Comparison of ENCODE assay signal across 33 mouse cellular contexts in the genomic region with DNA sequence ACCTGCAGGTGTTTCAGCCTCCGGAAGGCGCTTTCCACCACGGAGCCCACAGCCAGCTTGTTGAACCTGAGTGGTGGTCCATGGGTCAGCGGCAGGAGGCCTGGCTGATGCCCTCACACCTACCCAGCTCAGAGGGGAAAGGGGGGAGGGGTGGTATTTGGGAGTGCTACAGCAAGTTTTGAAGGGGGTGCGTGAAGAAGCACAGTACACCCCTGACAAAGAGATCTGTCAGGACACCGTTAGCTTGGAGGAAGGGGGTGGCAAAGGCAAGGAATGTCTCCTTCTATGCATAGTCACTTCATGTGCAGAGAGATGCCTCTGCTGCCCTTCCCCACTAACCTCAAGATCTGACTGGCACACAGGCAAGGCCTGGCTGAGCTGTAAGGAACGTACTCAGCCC. TPM values are rescaled to one million over a fixed set of nuclear protein-coding genes. Genes with fewer than 3 reads are reported as not detected.
"Had no signal": no experiment of that assay in that cellular context is flagged by ENCODE, and none has a peak within 500 bp of the region (broad histone marks: within the 10 kb centered on the region; RNA-seq: fewer than 3 reads in every experiment).

No protein-coding gene starts in this region.

- H3K27me3 ChIP-seq: embryonic facial prominence, embryonic 12.5 days; embryonic facial prominence, embryonic 13.5 days; embryonic facial prominence, embryonic 15.5 days; forebrain, embryonic 12.5 days; forebrain, embryonic 13.5 days; forebrain, embryonic 15.5 days had no signal

- H3K4me3 ChIP-seq: embryonic facial prominence, embryonic 12.5 days; embryonic facial prominence, embryonic 13.5 days; embryonic facial prominence, embryonic 15.5 days; erythroblast, embryonic 14.5 days; forebrain, embryonic 10.5 days; forebrain, embryonic 12.5 days; forebrain, embryonic 13.5 days; forebrain, embryonic 15.5 days; gastrocnemius, adult 2 months; heart, adult 2 months had no signal

- DNase-seq: cerebellum, adult 18-20 months; cerebellum, adult 2 months; cerebellum, adult 8-10 months; cerebellum, adult 9-10 months; cerebellum, adult 9-11 months; cerebellum, postnatal 10 days; cerebellum, postnatal 14 days; cerebellum, postnatal 25 days; cerebellum, postnatal 36 days; embryo, embryonic 11 days; forebrain, postnatal 0 days; gastrocnemius, adult 2 months; gastrocnemius, postnatal 10 days; gastrocnemius, postnatal 14 days; gastrocnemius, postnatal 25 days; gastrocnemius, postnatal 36 days; heart, adult 18-20 months; heart, adult 2 months had no signal

- H3K9me3 ChIP-seq: embryonic facial prominence, embryonic 12.5 days; embryonic facial prominence, embryonic 13.5 days; embryonic facial prominence, embryonic 15.5 days; forebrain, embryonic 10.5 days; forebrain, embryonic 12.5 days; forebrain, embryonic 13.5 days; forebrain, embryonic 15.5 days had no signal

- H3K27ac ChIP-seq: embryonic facial prominence, embryonic 12.5 days; embryonic facial prominence, embryonic 13.5 days; embryonic facial prominence, embryonic 15.5 days; forebrain, embryonic 12.5 days; forebrain, embryonic 13.5 days; forebrain, embryonic 15.5 days; gastrocnemius, adult 2 months had no signal

- H3K36me3 ChIP-seq: embryonic facial prominence, embryonic 12.5 days; embryonic facial prominence, embryonic 13.5 days; forebrain, embryonic 10.5 days; forebrain, embryonic 12.5 days; forebrain, embryonic 15.5 days had no signal

RNA-seq across cellular contexts. Expression of a gene that starts 49.7 kb away (rescaled TPM):
- total RNA-seq: common myeloid progenitor, adult 5-6 weeks; forebrain, postnatal 0 days; gastrocnemius, postnatal 10 days; gastrocnemius, postnatal 4 days; granulocyte monocyte progenitor cell, adult 5-6 weeks had no signal
- polyA plus RNA-seq: embryonic facial prominence, embryonic 12.5 days; embryonic facial prominence, embryonic 13.5 days; embryonic facial prominence, embryonic 14.5 days; erythroblast, embryonic 14.5 days; forebrain, embryonic 11.5 days; forebrain, embryonic 12.5 days; forebrain, embryonic 13.5 days; forebrain, embryonic 14.5 days; forebrain, embryonic 16.5 days had no signal
